In genomic region chr5:137723840-137724239, GRCm38 (mm10) we compare ENCODE assay signal across 21 mouse cellular contexts. TPM values are rescaled to one million over a fixed set of nuclear protein-coding genes. Genes with fewer than 3 reads are reported as not detected.
DNase-seq lines count a peak whose midpoint lies in the region; ATAC-seq and TF ChIP-seq lines count a peak whose summit lies in the region.
"Had no signal": no experiment of that assay in that cellular context is flagged by ENCODE, and none has a peak within 500 bp of the region (broad histone marks: within the 10 kb centered on the region; RNA-seq: fewer than 3 reads in every experiment).

No protein-coding gene starts in this region.

- 7% methylated on average over 5 of the region's 5 CpGs for WGBS in bone marrow, adult 2 months
- WGBS in midbrain, embryonic 10.5 days = 90% methylated on average over 5 of the region's 5 CpGs

- in situ Hi-C loops in CH12.LX (cut with MboI; ENCODE audit: low pct_ligation_motif_present, low pct_unique_long_range_greater_than_20kb, low sequenced_read_pairs) = no loop called here

- TF ChIP-seq EP300 in CH12.LX (IDR thresholded peaks at IDR 0.05; ENCODE audit: low read length) = peak; percentile 87

- no peak overlapping the region for H3K9ac ChIP-seq in CH12.LX (ENCODE audit: insufficient read depth, low read depth)
- H3K9ac ChIP-seq: embryonic facial prominence, embryonic 13.5 days; forebrain, embryonic 13.5 days; forebrain, postnatal 0 days; heart, embryonic 12.5 days; hindbrain, embryonic 12.5 days had no signal

- no peaks in the 10 kb centered on the region for H3K79me2 ChIP-seq in CH12.LX (replicated peaks; ENCODE audit: control insufficient read depth, extremely low read depth, insufficient read depth, poor library complexity, severe bottlenecking)

- no peak overlapping the region for H3K27ac ChIP-seq in CH12.LX (ENCODE audit: insufficient read depth, low read depth)
- peak overlapping the region; percentile 31; the same call in 1 of the 2 replicates for H3K27ac ChIP-seq in bone marrow, adult 2 months (ENCODE audit: control insufficient read depth, insufficient read depth, low read depth, low read length, poor library complexity)
- H3K27ac ChIP-seq in midbrain, embryonic 10.5 days (replicated peaks) = no peak overlapping the region
- H3K27ac ChIP-seq: embryonic facial prominence, embryonic 13.5 days; forebrain, embryonic 13.5 days; hindbrain, embryonic 12.5 days had no signal

- H3K36me3 ChIP-seq in CH12.LX (replicated peaks in 1 of 2; ENCODE audit: control insufficient read depth in 1 of 2, insufficient read depth in 1 of 2, low read length in 1 of 2) = no peaks in the 10 kb centered on the region
- H3K36me3 ChIP-seq in splenic B cell, adult 2 months (ENCODE audit: control insufficient read depth, insufficient read depth, low read length, poor library complexity, severe bottlenecking) = no peaks in the 10 kb centered on the region
- peaks cover 2% of the 10 kb centered on the region for H3K36me3 ChIP-seq in midbrain, embryonic 10.5 days
- H3K36me3 ChIP-seq: embryonic facial prominence, embryonic 13.5 days; G1E; heart, embryonic 12.5 days had no signal

- no peak for TF ChIP-seq RAD21 in CH12.LX (IDR thresholded peaks at IDR 0.05; ENCODE audit: low read depth, low read length)

- H3K4me1 ChIP-seq in CH12.LX (ENCODE audit: control insufficient read depth in 1 of 2, insufficient read depth in 2 of 2) = peaks cover 16 to 38% of the 10 kb centered on the region in 2 experiments
- peaks cover 3% of the 10 kb centered on the region; the same call in 1 of the 2 replicates for H3K4me1 ChIP-seq in bone marrow, adult 2 months (ENCODE audit: control insufficient read depth, insufficient read depth, low read length)
- H3K4me1 ChIP-seq in midbrain, embryonic 10.5 days = peaks cover 5% of the 10 kb centered on the region
- H3K4me1 ChIP-seq: forebrain, embryonic 13.5 days had no signal

- 0 out of 2 replicates have a peak overlapping the region, but pooled peaks have one; percentile 10 for H3K4me2 ChIP-seq in CH12.LX (ENCODE audit: insufficient read depth, low read depth, poor library complexity, severe bottlenecking)
- H3K4me2 ChIP-seq: embryonic facial prominence, embryonic 13.5 days; forebrain, embryonic 13.5 days; heart, embryonic 12.5 days; hindbrain, embryonic 12.5 days had no signal

- ATAC-seq in megakaryocyte, adult 5-6 weeks (ENCODE audit: poor library complexity, severe bottlenecking) = peak; percentile 85
- ATAC-seq: forebrain, embryonic 13.5 days; forebrain, postnatal 0 days; hindbrain, embryonic 16.5 days; inflammation-experienced regulatory T-cells, adult 6 months; intestine, postnatal 0 days had no signal

- TF ChIP-seq CTCF in CH12.LX (conservative IDR thresholded peaks at IDR 0.05 in 1 of 2, IDR thresholded peaks at IDR 0.05 in 1 of 2; ENCODE audit: low read depth in 2 of 2, low read length in 2 of 2) = no peak
- no peak for TF ChIP-seq CTCF in bone marrow, adult 2 months (IDR thresholded peaks at IDR 0.05; ENCODE audit: control insufficient read depth, insufficient read depth, low read length)

- dilution Hi-C loops in CH12.LX (cut with MboI; ENCODE audit: extremely low pct_ligation_motif_present, extremely low pct_unique_long_range_greater_than_20kb, low sequenced_read_pairs) = no loop called here

- no peak for TF ChIP-seq POLR2A in CH12.LX (IDR thresholded peaks at IDR 0.05; ENCODE audit: low read depth, low read length)
- no peak for TF ChIP-seq POLR2A in bone marrow, adult 2 months (IDR thresholded peaks at IDR 0.05; ENCODE audit: borderline replicate concordance, control insufficient read depth, low read depth, low read length)

- H3K27me3 ChIP-seq in CH12.LX (replicated peaks) = no peaks in the 10 kb centered on the region
- H3K27me3 ChIP-seq in splenic B cell, adult 2 months (ENCODE audit: control insufficient read depth, insufficient read depth, low read length, poor library complexity, severe bottlenecking) = no peaks in the 10 kb centered on the region
- H3K27me3 ChIP-seq in midbrain, embryonic 10.5 days (ENCODE audit: low read depth, poor library complexity, severe bottlenecking) = peaks cover 3% of the 10 kb centered on the region; the same call in 1 of the 2 replicates
- H3K27me3 ChIP-seq: embryonic facial prominence, embryonic 13.5 days; forebrain, embryonic 13.5 days; hindbrain, embryonic 12.5 days had no signal

- no peaks in the 10 kb centered on the region for H3K9me3 ChIP-seq in CH12.LX (replicated peaks; ENCODE audit: low read length)
- no peaks in the 10 kb centered on the region for H3K9me3 ChIP-seq in midbrain, embryonic 10.5 days (replicated peaks)
- H3K9me3 ChIP-seq: embryonic facial prominence, embryonic 13.5 days; forebrain, embryonic 13.5 days; G1E; heart, embryonic 12.5 days; hindbrain, embryonic 12.5 days had no signal

- DNase-seq in CH12.LX (ENCODE audit: extremely low read depth) = no peak
- DNase-seq in splenic B cell, adult 2 months (ENCODE audit: low read depth, low spot score) = peak; percentile 66
- no peak for DNase-seq in midbrain, embryonic 10.5 days (ENCODE audit: low spot score)
- DNase-seq in thymus, adult 18-20 months = no peak
- DNase-seq in cerebellum, postnatal 4 days (ENCODE audit: low spot score in 2 of 2) = no peak
- DNase-seq: adrenal gland, adult 8-10 months; cerebellum, adult 18-20 months; cerebellum, adult 9-11 months; cerebellum, postnatal 36 days; forebrain, postnatal 0 days; gastrocnemius, postnatal 14 days had no signal

- H3K4me3 ChIP-seq in CH12.LX (replicated peaks in 1 of 3; ENCODE audit: low read depth in 2 of 3, low read length in 2 of 3, poor library complexity in 1 of 3) = no peak overlapping the region
- no peak overlapping the region for H3K4me3 ChIP-seq in bone marrow, adult 2 months (replicated peaks; ENCODE audit: control insufficient read depth, low read depth, low read length)
- H3K4me3 ChIP-seq in midbrain, embryonic 10.5 days = no peak overlapping the region
- H3K4me3 ChIP-seq: embryonic facial prominence, embryonic 13.5 days; forebrain, embryonic 13.5 days; heart, embryonic 12.5 days; hindbrain, embryonic 12.5 days had no signal

TF ChIP-seq in CH12.LX, 34 proteins besides CTCF, POLR2A, EP300 and RAD21:
- TF ChIP-seq BHLHE40 (IDR thresholded peaks at IDR 0.05; ENCODE audit: low read depth, low read length) (peak; percentile 75), ETS1 (conservative IDR thresholded peaks at IDR 0.05; ENCODE audit: low read depth, low read length) (0 out of 2 replicates have a peak, but pooled peaks have one; percentile 5), JUN (IDR thresholded peaks at IDR 0.05; ENCODE audit: insufficient read depth, low read depth, low read length) (no peak), ZNF384 (IDR thresholded peaks at IDR 0.05; ENCODE audit: low read depth, low read length) (peak; percentile 76), ZKSCAN1 (IDR thresholded peaks at IDR 0.05; ENCODE audit: borderline replicate concordance, low read depth, low read length) (no peak), IRF4 (IDR thresholded peaks at IDR 0.05; ENCODE audit: low read depth, low read length) (peak; percentile 57; the same call in 1 of the 2 replicates)

RNA-seq across cellular contexts. Expression of gene Nyap1, which starts 17.6 kb away (rescaled TPM):
- total RNA-seq in CH12.LX (2012; rRNA removed) (0.67 and 1.4 TPM in 2 replicates), CH12.LX (2014; rRNA removed) (0.28 and 0.34 TPM in 2 replicates)
- 0.35 and 0.43 TPM in 2 replicates for polyA plus RNA-seq in CH12.LX (2012; ENCODE audit: insufficient read length, low read depth)
- polyA plus RNA-seq in bone marrow, adult 2 months (2011; ENCODE audit: insufficient read depth, insufficient read length, low replicate concordance, missing spikeins) = 1.2 and 1.9 TPM in 2 replicates
- 0.21 and 0.27 TPM in 2 replicates for total RNA-seq in megakaryocyte, adult 5-6 weeks (2015)
- 0.84 and 1.1 TPM in 2 replicates for total RNA-seq in megakaryocyte, adult 5-6 weeks (2017)
- polyA plus RNA-seq in midbrain, embryonic 10.5 days (2016; fragmentation: Nextera tagmentation; extraction: Ambion mirVana) = 5.1 and 8.4 TPM in 2 replicates

RNA-seq across cellular contexts. Expression of gene Tsc22d4, which starts 21.7 kb away (rescaled TPM):
- total RNA-seq in CH12.LX (2012; rRNA removed) = 32.0 and 39.9 TPM in 2 replicates
- 26.4 and 28.2 TPM in 2 replicates for total RNA-seq in CH12.LX (2014; rRNA removed)
- 91.2 and 103 TPM in 2 replicates for polyA plus RNA-seq in CH12.LX (2012; ENCODE audit: insufficient read length, low read depth)
- 143 and 144 TPM in 2 replicates for polyA plus RNA-seq in bone marrow, adult 2 months (2011; ENCODE audit: insufficient read depth, insufficient read length, low replicate concordance, missing spikeins)
- total RNA-seq in megakaryocyte, adult 5-6 weeks (2015) = 55.9 and 74.7 TPM in 2 replicates
- total RNA-seq in megakaryocyte, adult 5-6 weeks (2017) = 112 and 113 TPM in 2 replicates
- polyA plus RNA-seq in midbrain, embryonic 10.5 days (2016; fragmentation: Nextera tagmentation; extraction: Ambion mirVana) = 75.6 and 75.8 TPM in 2 replicates

RNA-seq across cellular contexts. Expression of gene Agfg2, which starts 39.3 kb away (rescaled TPM):
- total RNA-seq in CH12.LX (2012; rRNA removed) (8.7 and 10.0 TPM in 2 replicates), CH12.LX (2014; rRNA removed) (11.5 and 13.4 TPM in 2 replicates)
- 16.7 and 16.8 TPM in 2 replicates for polyA plus RNA-seq in CH12.LX (2012; ENCODE audit: insufficient read length, low read depth)
- 33.1 and 50.5 TPM in 2 replicates for polyA plus RNA-seq in bone marrow, adult 2 months (2011; ENCODE audit: insufficient read depth, insufficient read length, low replicate concordance, missing spikeins)
- total RNA-seq in megakaryocyte, adult 5-6 weeks (2015) = 19.3 and 19.9 TPM in 2 replicates
- 16.6 and 18.3 TPM in 2 replicates for total RNA-seq in megakaryocyte, adult 5-6 weeks (2017)
- 27.2 and 28.8 TPM in 2 replicates for polyA plus RNA-seq in midbrain, embryonic 10.5 days (2016; fragmentation: Nextera tagmentation; extraction: Ambion mirVana)

RNA-seq across cellular contexts. Expression of gene Ppp1r35, which starts 54.8 kb away (rescaled TPM):
- total RNA-seq in CH12.LX (2012; rRNA removed) (31.6 and 34.6 TPM in 2 replicates), CH12.LX (2014; rRNA removed) (11.8 and 17.3 TPM in 2 replicates)
- 23.3 and 24.1 TPM in 2 replicates for polyA plus RNA-seq in CH12.LX (2012; ENCODE audit: insufficient read length, low read depth)
- 52.6 and 130 TPM in 2 replicates for polyA plus RNA-seq in bone marrow, adult 2 months (2011; ENCODE audit: insufficient read depth, insufficient read length, low replicate concordance, missing spikeins)
- total RNA-seq in megakaryocyte, adult 5-6 weeks (2015) = 48.6 and 55.3 TPM in 2 replicates
- total RNA-seq in megakaryocyte, adult 5-6 weeks (2017) = 34.1 and 40.1 TPM in 2 replicates
- 62.6 and 63.9 TPM in 2 replicates for polyA plus RNA-seq in midbrain, embryonic 10.5 days (2016; fragmentation: Nextera tagmentation; extraction: Ambion mirVana)
